ENCODE assay signal across 7 mouse cellular contexts in genomic region chr6:100162961-100163813, GRCm38 (mm10).
A peak's percentile ranks its signal among the peaks of the same experiment; 100 is the strongest.
DNase-seq lines count a peak whose midpoint lies in the region; ATAC-seq lines count a peak whose summit lies in the region.

No protein-coding gene starts in this region.

- H3K36me3 ChIP-seq in forebrain, embryonic 12.5 days (replicated peaks): no peaks in the 10 kb centered on the region
- H3K36me3 ChIP-seq in heart, embryonic 15.5 days: no peaks in the 10 kb centered on the region
- H3K36me3 ChIP-seq in liver, embryonic 11.5 days (ENCODE audit: control insufficient read depth, insufficient read depth, low read length): no peaks in the 10 kb centered on the region

- DNase-seq in c-Kit-positive CD71-negative TER-119-negative erythroid progenitor cells, embryonic 14.5 days (ENCODE audit: low read depth): peak; percentile 40
- peak; percentile 85 for DNase-seq in kidney, postnatal 14 days
- DNase-seq in liver, embryonic 11.5 days (ENCODE audit: low spot score): peak; percentile 51
- peak; percentile 77 to 79 for DNase-seq in monocyte, adult 2 months (ENCODE audit: low read depth in 1 of 2, low spot score in 2 of 2)
- DNase-seq in spleen, postnatal 4 days (ENCODE audit: low spot score in 2 of 2): peak; percentile 50 to 75

- H3K4me1 ChIP-seq in forebrain, embryonic 12.5 days: peaks cover 27% of the 10 kb centered on the region
- peaks cover 27% of the 10 kb centered on the region for H3K4me1 ChIP-seq in heart, embryonic 15.5 days (replicated peaks)
- peaks cover 13% of the 10 kb centered on the region for H3K4me1 ChIP-seq in liver, embryonic 11.5 days (replicated peaks; ENCODE audit: control insufficient read depth, insufficient read depth, low read length)

- peaks cover 32% of the 10 kb centered on the region for H3K27me3 ChIP-seq in forebrain, embryonic 12.5 days
- H3K27me3 ChIP-seq in heart, embryonic 15.5 days: peaks cover 13% of the 10 kb centered on the region; the same call in 1 of the 2 replicates
- H3K27me3 ChIP-seq in liver, embryonic 11.5 days (replicated peaks; ENCODE audit: control insufficient read depth, insufficient read depth, low read length): peaks cover 15% of the 10 kb centered on the region

- WGBS in forebrain, embryonic 12.5 days: 13% methylated on average over 17 of the region's 17 CpGs
- 16% methylated on average over 17 of the region's 17 CpGs for WGBS in heart, embryonic 15.5 days
- WGBS in liver, embryonic 11.5 days: 12% methylated on average over 17 of the region's 17 CpGs

- ATAC-seq in forebrain, embryonic 12.5 days (ENCODE audit: low FRiP score): peak; percentile 83
- ATAC-seq in heart, embryonic 15.5 days (replicated peaks; ENCODE audit: insufficient number of reproducible peaks, insufficient read depth, low FRiP score, low read depth): peak; percentile 66
- ATAC-seq in liver, embryonic 11.5 days (replicated peaks; ENCODE audit: low FRiP score): peak; percentile 52; the same call in 1 of the 2 replicates

- no peak overlapping the region for H3K4me3 ChIP-seq in forebrain, embryonic 12.5 days (replicated peaks)
- peak overlapping the region; percentile 43 for H3K4me3 ChIP-seq in heart, embryonic 15.5 days
- H3K4me3 ChIP-seq in liver, embryonic 11.5 days (ENCODE audit: low read depth, low read length): no peak overlapping the region

- peak overlapping the region; percentile 47 for H3K4me2 ChIP-seq in forebrain, embryonic 12.5 days
- H3K4me2 ChIP-seq in heart, embryonic 15.5 days: peak overlapping the region; percentile 79
- H3K4me2 ChIP-seq in liver, embryonic 11.5 days: peak overlapping the region; percentile 44

- H3K9ac ChIP-seq in forebrain, embryonic 12.5 days: peak overlapping the region; percentile 33; the same call in 1 of the 2 replicates
- peak overlapping the region; percentile 50 for H3K9ac ChIP-seq in heart, embryonic 15.5 days
- 0 out of 2 replicates have a peak overlapping the region, but pooled peaks have one; percentile 1 for H3K9ac ChIP-seq in liver, embryonic 11.5 days (ENCODE audit: low read depth, low read length)

- H3K27ac ChIP-seq in forebrain, embryonic 12.5 days: peak overlapping the region; percentile 59; the same call in 1 of the 2 replicates
- no peak overlapping the region for H3K27ac ChIP-seq in heart, embryonic 15.5 days
- H3K27ac ChIP-seq in liver, embryonic 11.5 days (ENCODE audit: low read depth, low read length): no peak overlapping the region

- no peaks in the 10 kb centered on the region for H3K9me3 ChIP-seq in forebrain, embryonic 12.5 days
- no peaks in the 10 kb centered on the region for H3K9me3 ChIP-seq in heart, embryonic 15.5 days (replicated peaks)
- H3K9me3 ChIP-seq in liver, embryonic 11.5 days (ENCODE audit: control insufficient read depth, low read length): no peaks in the 10 kb centered on the region
